Mouse (Mus musculus): ENCODE measurements around the gene Ppargc1a. TPM values are rescaled to one million over a fixed set of nuclear protein-coding genes. Genes with fewer than 3 reads are reported as not detected.

Gene Ppargc1a
- polyA plus RNA-seq, 2 experiments: 1.8 to 3.8 TPM

- H3K4me1 ChIP-seq (ENCODE audit: control insufficient read depth, insufficient read depth, low read length): no peaks in the 10 kb centered on the region
- no peak for DNase-seq (ENCODE audit: low spot score)
- no peak for TF ChIP-seq POLR2A (IDR thresholded peaks at IDR 0.05; ENCODE audit: borderline replicate concordance, extremely low read depth, insufficient read depth, insufficient read length)
- H3K27ac ChIP-seq (replicated peaks; ENCODE audit: low read depth, low read length): no peak overlapping the region
- H3K4me3 ChIP-seq (replicated peaks; ENCODE audit: low read length): no peak overlapping the region
- no peak for ATAC-seq (ENCODE audit: low FRiP score, low read depth)
- no peaks in the 10 kb centered on the region for H3K36me3 ChIP-seq (ENCODE audit: control insufficient read depth, insufficient read depth, low read length)
- H3K9ac ChIP-seq (ENCODE audit: low read depth, low read length, severe bottlenecking): no peak overlapping the region
- H3K9me3 ChIP-seq (ENCODE audit: control insufficient read depth, low read length): no peaks in the 10 kb centered on the region
- no peaks in the 10 kb centered on the region for H3K27me3 ChIP-seq (ENCODE audit: control insufficient read depth, insufficient read depth, low read length)
- H3K4me2 ChIP-seq (replicated peaks; ENCODE audit: low read depth, low read length, severe bottlenecking): no peak overlapping the region
Measured at GRCm38 (mm10) chr5:51539563-51539962, 28.0 kb downstream of the Ppargc1a start.

GRCm38 (mm10) chr5:51538319-51538718, 29.2 kb downstream of the Ppargc1a start:
- H3K27me3 ChIP-seq (ENCODE audit: control insufficient read depth, insufficient read depth, low read length): no peaks in the 10 kb centered on the region
- H3K4me2 ChIP-seq (replicated peaks; ENCODE audit: low read depth, low read length, severe bottlenecking): no peak overlapping the region
- no peak overlapping the region for H3K4me3 ChIP-seq (replicated peaks; ENCODE audit: low read length)
- DNase-seq (ENCODE audit: low spot score) (no peak), ATAC-seq (ENCODE audit: low FRiP score, low read depth) (no peak)
- no peak for TF ChIP-seq POLR2A (IDR thresholded peaks at IDR 0.05; ENCODE audit: borderline replicate concordance, extremely low read depth, insufficient read depth, insufficient read length)
- H3K27ac ChIP-seq (replicated peaks; ENCODE audit: low read depth, low read length): no peak overlapping the region
- no peak overlapping the region for H3K9ac ChIP-seq (ENCODE audit: low read depth, low read length, severe bottlenecking)
- H3K4me1 ChIP-seq (ENCODE audit: control insufficient read depth, insufficient read depth, low read length): no peaks in the 10 kb centered on the region
- no peaks in the 10 kb centered on the region for H3K9me3 ChIP-seq (ENCODE audit: control insufficient read depth, low read length)
- H3K36me3 ChIP-seq (ENCODE audit: control insufficient read depth, insufficient read depth, low read length): no peaks in the 10 kb centered on the region
- WGBS: 80% methylated on average over 6 of the region's 6 CpGs

GRCm38 (mm10) chr5:51537646-51538030, 29.9 kb downstream of the Ppargc1a start:
- Histone ChIP-seq H3K9me3 (ENCODE audit: control insufficient read depth, low read length) (no peaks in the 10 kb centered on the region), H3K27me3 (ENCODE audit: control insufficient read depth, insufficient read depth, low read length) (no peaks in the 10 kb centered on the region), H3K4me3 (replicated peaks; ENCODE audit: low read length) (no peak overlapping the region), H3K4me1 (ENCODE audit: control insufficient read depth, insufficient read depth, low read length) (no peaks in the 10 kb centered on the region), H3K9ac (ENCODE audit: low read depth, low read length, severe bottlenecking) (no peak overlapping the region), H3K27ac (replicated peaks; ENCODE audit: low read depth, low read length) (no peak overlapping the region), H3K4me2 (replicated peaks; ENCODE audit: low read depth, low read length, severe bottlenecking) (no peak overlapping the region), H3K36me3 (ENCODE audit: control insufficient read depth, insufficient read depth, low read length) (no peaks in the 10 kb centered on the region)
- no peak for TF ChIP-seq POLR2A (IDR thresholded peaks at IDR 0.05; ENCODE audit: borderline replicate concordance, extremely low read depth, insufficient read depth, insufficient read length)
- no peak for ATAC-seq (ENCODE audit: low FRiP score, low read depth)
- no peak for DNase-seq (ENCODE audit: low spot score)

- Histone ChIP-seq H3K4me3 (replicated peaks; ENCODE audit: low read length) (no peak overlapping the region), H3K27me3 (ENCODE audit: control insufficient read depth, insufficient read depth, low read length) (no peaks in the 10 kb centered on the region), H3K4me1 (ENCODE audit: control insufficient read depth, insufficient read depth, low read length) (no peaks in the 10 kb centered on the region), H3K9me3 (ENCODE audit: control insufficient read depth, low read length) (no peaks in the 10 kb centered on the region), H3K4me2 (replicated peaks; ENCODE audit: low read depth, low read length, severe bottlenecking) (no peak overlapping the region), H3K36me3 (ENCODE audit: control insufficient read depth, insufficient read depth, low read length) (no peaks in the 10 kb centered on the region), H3K27ac (replicated peaks; ENCODE audit: low read depth, low read length) (no peak overlapping the region), H3K9ac (ENCODE audit: low read depth, low read length, severe bottlenecking) (no peak overlapping the region)
- 62% methylated on average over 7 of the region's 7 CpGs for WGBS
- DNase-seq (ENCODE audit: low spot score) (no peak), ATAC-seq (ENCODE audit: low FRiP score, low read depth) (no peak)
- TF ChIP-seq POLR2A (IDR thresholded peaks at IDR 0.05; ENCODE audit: borderline replicate concordance, extremely low read depth, insufficient read depth, insufficient read length): no peak
Measured at GRCm38 (mm10) chr5:51537009-51537645, 30.4 kb downstream of the Ppargc1a start.

GRCm38 (mm10) chr5:51534456-51534855, 33.1 kb downstream of the Ppargc1a start:
- Histone ChIP-seq H3K27me3 (ENCODE audit: control insufficient read depth, insufficient read depth, low read length) (0 out of 2 replicates have a peak, but pooled peaks cover 3% of the 10 kb centered on the region), H3K4me3 (replicated peaks; ENCODE audit: low read length) (no peak overlapping the region), H3K4me2 (replicated peaks; ENCODE audit: low read depth, low read length, severe bottlenecking) (no peak overlapping the region), H3K9ac (ENCODE audit: low read depth, low read length, severe bottlenecking) (no peak overlapping the region), H3K9me3 (ENCODE audit: control insufficient read depth, low read length) (no peaks in the 10 kb centered on the region), H3K4me1 (ENCODE audit: control insufficient read depth, insufficient read depth, low read length) (no peaks in the 10 kb centered on the region), H3K27ac (replicated peaks; ENCODE audit: low read depth, low read length) (no peak overlapping the region), H3K36me3 (ENCODE audit: control insufficient read depth, insufficient read depth, low read length) (no peaks in the 10 kb centered on the region)
- no peak for TF ChIP-seq POLR2A (IDR thresholded peaks at IDR 0.05; ENCODE audit: borderline replicate concordance, extremely low read depth, insufficient read depth, insufficient read length)
- ATAC-seq (ENCODE audit: low FRiP score, low read depth): no peak
- 69% methylated on average over 1 of the region's 1 CpGs for WGBS
- DNase-seq (ENCODE audit: low spot score): no peak
